Mouse (Mus musculus) kidney, embryonic 16.5 days (tissue): ENCODE measurements around the gene Sar1a. TPM values are rescaled to one million over a fixed set of nuclear protein-coding genes. Genes with fewer than 3 reads are reported as not detected.

Experiments
- ATAC-seq: fragments of 200-750 bp; cut with Nextera tagmentation; 2 replicates; pipeline ENCODE4 v1.8.0; 2017; ENCODE audit warnings: moderate TSS enrichment; ENCODE audit not compliant: low FRiP score, low TSS enrichment
- H3K27ac ChIP-seq: fragments of 300-500 bp; sonication (generic); 2 replicates; pipeline ENCODE4 v1.5.1; 2014; ENCODE audit warnings: low read length
- H3K27me3 ChIP-seq: fragments of 300-500 bp; sonication (generic); 2 replicates; pipeline ENCODE4 v1.6.1; 2014; ENCODE audit warnings: low read length, control low read depth, mixed read lengths; ENCODE audit not compliant: insufficient read depth
- H3K36me3 ChIP-seq: fragments of 300-500 bp; sonication (generic); 2 replicates; pipeline ENCODE4 v1.6.1; 2014; ENCODE audit warnings: low read length, control low read depth, mixed read lengths; ENCODE audit not compliant: insufficient read depth
- H3K4me1 ChIP-seq: fragments of 300-500 bp; sonication (generic); 2 replicates; pipeline ENCODE4 v1.6.1; 2014; ENCODE audit warnings: low read length, control low read depth, mixed read lengths; ENCODE audit not compliant: insufficient read depth
- H3K4me2 ChIP-seq: fragments of 300-500 bp; sonication (generic); replicated peaks from 2 replicates; pipeline ENCODE4 v1.6.1; 2014; ENCODE audit warnings: low read depth, low read length
- H3K4me3 ChIP-seq: fragments of 300-500 bp; sonication (generic); 2 replicates; pipeline ENCODE4 v1.5.1; 2014; ENCODE audit warnings: mild to moderate bottlenecking, low read length
- H3K9ac ChIP-seq: fragments of 300-500 bp; sonication (generic); replicated peaks from 2 replicates; pipeline ENCODE4 v1.6.1; 2014; ENCODE audit warnings: low read length
- H3K9me3 ChIP-seq: fragments of 300-500 bp; sonication (generic); 2 replicates; pipeline ENCODE4 v1.6.1; 2016; ENCODE audit warnings: low read length, control low read depth
- WGBS: fragments of 180-500 bp; shearing (Covaris S2); extraction: QIAGEN DNeasy Blood & Tissue Kit; methylation state at CpG from one replicate; pipeline ENCODE4 v1.1.7; 2014; 5-methylcytosine and 5-hydroxymethylcytosine counted together
- polyA plus RNA-seq: library from polyadenylated mRNA; unstranded; fragments of >200 nt; fragmentation: Nextera tagmentation; extraction: Ambion mirVana; gene quantifications from 2 replicates; pipeline ENCODE4 v1.2.1, GENCODE M21; 2015

Gene Sar1a
- polyA plus RNA-seq, 1 experiment from 2014 or later = 260 TPM

DNA sequence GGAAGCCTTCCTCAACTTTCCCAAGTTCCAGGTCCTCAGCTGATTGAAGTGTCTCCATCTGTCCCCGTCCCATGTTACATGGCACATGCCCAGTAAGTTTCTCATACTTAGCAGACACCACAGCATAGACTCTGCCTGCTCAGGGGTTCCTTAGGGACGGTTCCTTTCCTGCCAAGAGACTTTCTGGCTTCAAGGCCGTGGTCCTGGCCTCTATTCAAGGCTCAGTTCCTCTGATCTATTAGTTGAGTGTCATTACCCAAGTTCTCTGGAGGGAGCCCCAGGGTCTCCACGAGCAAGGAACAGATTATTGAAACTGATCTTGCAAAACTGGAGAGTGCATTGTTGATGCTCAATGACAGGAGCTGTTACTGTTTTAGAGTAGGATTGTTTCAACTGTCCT is 24.6 kb downstream of the Sar1a start:
- Histone ChIP-seq H3K4me3 (no peak overlapping the region), H3K27me3 (no peaks in the 10 kb centered on the region), H3K36me3 (peaks cover 27% of the 10 kb centered on the region), H3K9ac (no peak overlapping the region), H3K4me1 (no peaks in the 10 kb centered on the region), H3K9me3 (no peaks in the 10 kb centered on the region), H3K4me2 (no peak overlapping the region), H3K27ac (no peak overlapping the region)
- WGBS = 79% methylated on average over 4 of the region's 4 CpGs
- ATAC-seq = no peak

DNA sequence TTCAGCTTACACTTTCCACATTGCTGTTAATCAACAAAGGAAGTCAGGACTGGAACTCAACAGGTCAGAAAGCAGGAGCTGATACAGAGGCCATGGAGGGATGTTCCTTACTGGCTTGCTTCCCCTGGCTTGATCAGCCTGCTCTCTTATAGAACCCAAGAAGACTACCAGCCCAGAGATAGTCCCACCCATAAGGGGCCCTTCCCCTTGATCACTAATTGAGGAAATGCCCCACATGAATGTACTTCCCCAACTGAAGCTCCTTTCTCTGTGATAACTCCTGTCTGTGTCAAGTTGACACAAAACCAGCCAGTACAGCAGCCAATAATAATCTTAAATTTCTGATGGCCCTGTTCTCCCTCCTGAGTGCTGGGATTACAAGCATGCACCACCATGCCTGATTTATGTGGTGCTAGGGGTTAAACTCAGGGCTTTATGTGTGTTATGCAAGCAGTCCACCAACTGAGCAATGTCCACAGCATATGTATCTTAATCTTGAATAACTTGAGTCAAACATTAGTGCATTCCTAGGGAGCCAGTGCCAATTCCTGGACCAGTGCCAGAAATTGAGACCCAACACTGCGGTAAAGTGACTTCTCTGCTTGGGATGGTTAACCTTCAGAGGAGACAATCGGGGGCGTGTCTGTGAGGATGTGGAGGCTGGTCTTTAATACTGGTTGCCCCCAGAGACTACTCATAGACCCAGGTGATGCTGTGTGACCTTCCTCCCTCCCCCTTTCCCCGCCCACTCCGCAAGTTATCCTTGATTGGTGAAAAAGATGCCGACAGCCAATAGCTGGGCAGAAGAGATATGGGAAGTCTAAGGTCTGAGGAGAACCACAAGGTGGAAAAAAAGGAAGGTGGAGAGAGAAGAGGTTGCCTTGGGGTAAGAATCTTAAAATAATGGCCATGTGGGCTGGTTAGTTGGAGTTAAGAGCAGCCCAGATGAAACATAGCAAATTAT is 26.6 kb downstream of the Sar1a start:
- WGBS = 69% methylated on average over 6 of the region's 6 CpGs

GRCm38 (mm10) chr10:61713601-61714000 is 33.5 kb downstream of the Sar1a start:
- H3K9ac ChIP-seq = no peak overlapping the region
- H3K27me3 ChIP-seq = no peaks in the 10 kb centered on the region
- H3K4me1 ChIP-seq = peaks cover 10% of the 10 kb centered on the region
- no peak overlapping the region for H3K4me3 ChIP-seq
- WGBS = 72% methylated on average over 3 of the region's 3 CpGs
- no peak overlapping the region for H3K4me2 ChIP-seq
- H3K27ac ChIP-seq = no peak overlapping the region
- H3K9me3 ChIP-seq = no peaks in the 10 kb centered on the region
- no peaks in the 10 kb centered on the region for H3K36me3 ChIP-seq
- ATAC-seq = no peak

More for the DNA sequence above, 26.6 kb downstream of the Sar1a start:
- H3K27ac ChIP-seq = no peak overlapping the region
- H3K4me1 ChIP-seq = no peaks in the 10 kb centered on the region
- peaks cover 22% of the 10 kb centered on the region for H3K36me3 ChIP-seq
- H3K4me2 ChIP-seq = no peak overlapping the region
- H3K27me3 ChIP-seq = no peaks in the 10 kb centered on the region
- H3K9ac ChIP-seq = no peak overlapping the region
- H3K4me3 ChIP-seq = no peak overlapping the region
- peak; percentile 67; the same call in 1 of the 2 replicates for ATAC-seq
- no peaks in the 10 kb centered on the region for H3K9me3 ChIP-seq

GRCm38 (mm10) chr10:61714146-61714545 is 34.0 kb downstream of the Sar1a start:
- no peak for ATAC-seq

DNA sequence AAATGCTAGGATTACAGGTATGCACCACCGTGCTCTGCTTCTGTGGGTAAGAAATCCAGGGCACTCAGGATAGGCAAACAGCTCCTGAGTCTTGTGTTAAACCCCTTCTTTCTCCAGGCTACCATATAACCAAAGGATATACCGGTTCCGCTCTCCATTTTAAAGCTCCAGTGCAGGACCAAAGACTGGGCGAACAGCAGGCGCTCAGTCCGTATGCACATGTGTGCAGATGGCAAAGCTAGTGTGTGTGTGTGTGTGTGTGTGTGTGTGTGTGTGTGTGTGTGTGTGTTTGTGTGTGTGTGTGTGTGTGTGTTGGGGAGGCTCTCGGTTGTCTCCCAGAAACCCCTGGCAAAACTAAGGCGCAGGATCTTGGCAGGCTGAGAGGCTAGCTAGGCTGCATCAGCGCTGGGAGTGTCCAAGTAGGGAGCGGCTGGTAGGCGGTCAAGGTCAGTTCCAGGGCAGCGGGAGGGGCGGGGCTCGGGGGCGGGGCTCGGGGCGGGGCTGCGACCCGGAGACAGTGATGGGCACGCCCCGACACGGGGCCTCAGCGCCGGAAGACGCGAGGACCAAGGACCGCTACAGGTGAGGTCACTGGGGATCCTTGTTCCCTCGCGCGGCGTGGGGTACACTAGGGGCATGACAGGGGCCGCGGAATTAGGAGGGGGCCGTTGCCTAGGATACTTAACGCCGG is 34.8 kb downstream of the Sar1a start, which contains the start of gene Aifm2:
Aifm2 (plus strand) TSS at position 493 of the 691 bp plus-strand sequence.
- Histone ChIP-seq H3K27ac (0 out of 2 replicates have a peak within 1 kb of the TSS, but pooled peaks have one; percentile 60), H3K4me1 (peaks cover 10% of the 10 kb centered on the region), H3K27me3 (no peaks in the 10 kb centered on the region), H3K9me3 (no peaks in the 10 kb centered on the region), H3K9ac (peak within 1 kb of the TSS; percentile 72), H3K4me2 (peak within 1 kb of the TSS; percentile 93), H3K4me3 (peak within 1 kb of the TSS; percentile 67), H3K36me3 (no peaks in the 10 kb centered on the region)
- peak; percentile 93 for ATAC-seq
- WGBS = 11% methylated on average over 36 of the region's 36 CpGs

More at GRCm38 (mm10) chr10:61714146-61714545, 34.0 kb downstream of the Sar1a start:
- over 99% methylated on average over 4 of the region's 4 CpGs for WGBS
- Histone ChIP-seq H3K9me3 (no peaks in the 10 kb centered on the region), H3K9ac (no peak overlapping the region), H3K4me2 (no peak overlapping the region), H3K36me3 (no peaks in the 10 kb centered on the region), H3K4me1 (peaks cover 10% of the 10 kb centered on the region), H3K27me3 (no peaks in the 10 kb centered on the region), H3K27ac (no peak overlapping the region), H3K4me3 (no peak overlapping the region)

DNA sequence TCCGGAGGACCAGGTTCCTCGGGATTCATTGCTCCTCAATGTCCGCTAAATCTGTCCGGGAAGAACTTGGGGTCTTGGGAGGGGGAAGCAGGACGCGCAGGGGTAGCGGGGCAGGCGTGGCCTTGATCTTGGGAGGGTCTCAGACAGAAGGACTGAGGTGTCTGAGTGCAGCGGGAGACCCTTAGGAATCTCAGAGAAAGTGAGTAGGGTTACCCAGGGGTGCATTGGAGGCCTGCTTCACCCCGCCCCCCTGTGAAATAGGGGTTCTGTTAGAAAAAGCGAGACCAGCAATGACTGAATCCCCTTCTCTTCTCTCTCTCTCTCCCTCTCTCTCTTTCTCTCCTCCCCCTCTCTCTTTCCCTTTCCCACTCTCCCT is 35.4 kb downstream of the Sar1a start:
- Histone ChIP-seq H3K4me2 (peak overlapping the region; percentile 93), H3K36me3 (no peaks in the 10 kb centered on the region), H3K4me1 (peaks cover 10% of the 10 kb centered on the region), H3K9me3 (no peaks in the 10 kb centered on the region), H3K27ac (no peak overlapping the region), H3K4me3 (peak overlapping the region; percentile 67), H3K9ac (peak overlapping the region; percentile 72), H3K27me3 (no peaks in the 10 kb centered on the region)
- ATAC-seq = no peak
- 2% methylated on average over 11 of the region's 11 CpGs for WGBS

- Histone ChIP-seq H3K27ac (no peak overlapping the region), H3K4me2 (peak overlapping the region; percentile 93), H3K9ac (peak overlapping the region; percentile 72; the same call in 1 of the 2 replicates), H3K4me1 (peaks cover 10% of the 10 kb centered on the region), H3K27me3 (no peaks in the 10 kb centered on the region), H3K36me3 (no peaks in the 10 kb centered on the region), H3K4me3 (peak overlapping the region; percentile 67), H3K9me3 (no peaks in the 10 kb centered on the region)
- 73% methylated on average over 7 of the region's 7 CpGs for WGBS
- ATAC-seq = no peak
Observed at GRCm38 (mm10) chr10:61715996-61716864, 36.1 kb downstream of the Sar1a start.

DNA sequence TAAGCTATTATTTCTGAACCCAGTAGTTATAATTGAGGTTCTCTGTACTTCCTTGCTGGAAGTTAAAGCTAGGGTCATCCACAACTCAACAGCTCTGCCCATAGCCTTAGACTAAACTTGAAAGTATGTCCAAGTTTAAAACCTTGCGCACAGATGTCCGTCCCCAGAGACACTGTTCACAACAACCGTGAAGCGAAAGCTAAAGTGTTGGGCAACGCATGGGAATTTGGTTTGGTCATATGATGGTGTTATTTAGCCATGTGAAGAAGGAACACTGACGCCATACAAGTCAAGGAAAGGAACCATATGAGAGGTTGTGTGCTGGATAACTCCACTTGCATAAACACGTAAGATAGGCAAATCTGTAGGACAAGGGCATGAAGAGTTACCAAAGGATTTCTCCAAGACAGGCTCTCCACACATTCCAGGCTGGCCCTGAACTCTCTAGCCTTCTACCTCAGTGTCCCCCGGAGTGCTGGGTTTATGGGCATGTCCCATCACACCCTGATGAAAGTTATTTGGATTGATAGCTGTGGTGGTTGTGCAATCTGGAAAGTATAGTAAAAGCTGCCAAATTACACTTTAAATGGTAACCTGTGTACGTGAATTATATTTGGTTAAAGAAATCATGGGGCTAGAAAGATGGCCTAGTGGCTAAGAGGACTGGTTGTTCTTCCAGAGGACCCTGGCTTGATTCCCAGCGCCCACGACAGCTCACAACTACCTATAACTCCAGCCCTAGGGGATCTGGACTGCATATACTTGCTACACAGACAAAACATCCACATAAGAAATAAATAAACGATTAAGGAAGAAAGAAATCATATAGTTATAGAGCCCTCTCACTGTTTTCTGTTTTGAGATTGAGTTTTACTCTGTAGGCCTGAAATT is 37.6 kb downstream of the Sar1a start:
- Histone ChIP-seq H3K36me3 (no peaks in the 10 kb centered on the region), H3K9ac (no peak overlapping the region), H3K27ac (no peak overlapping the region), H3K9me3 (no peaks in the 10 kb centered on the region), H3K27me3 (no peaks in the 10 kb centered on the region), H3K4me3 (no peak overlapping the region), H3K4me2 (no peak overlapping the region), H3K4me1 (peaks cover 10% of the 10 kb centered on the region)
- no peak for ATAC-seq
- 90% methylated on average over 12 of the region's 12 CpGs for WGBS
